Mouse (Mus musculus) heart, postnatal 36 days (tissue): ENCODE measurements at regions not wholly inside any gene's neighbourhood (a gene's known extent, or its start where the extent isn't known, plus 50 kb on each side); places are given as distances from the start of the nearest gene placed in this dataset.

ENCODE experiments used
- DNase-seq, 2 experiments: peaks; one replicate each; pipeline ENCODE4 v3.0.0; 2021 to 2022
- intact Hi-C: fragments of 180-260 bp; cut with DNase I; formaldehyde crosslinking; loops from one replicate; pipeline ENCODE4 v1.15.1; 2025

- intact Hi-C loops: no loop called here
These were observed 65.7 kb downstream of the Polr2m start for GRCm38 (mm10) chr9:71420064-71420463.

DNA sequence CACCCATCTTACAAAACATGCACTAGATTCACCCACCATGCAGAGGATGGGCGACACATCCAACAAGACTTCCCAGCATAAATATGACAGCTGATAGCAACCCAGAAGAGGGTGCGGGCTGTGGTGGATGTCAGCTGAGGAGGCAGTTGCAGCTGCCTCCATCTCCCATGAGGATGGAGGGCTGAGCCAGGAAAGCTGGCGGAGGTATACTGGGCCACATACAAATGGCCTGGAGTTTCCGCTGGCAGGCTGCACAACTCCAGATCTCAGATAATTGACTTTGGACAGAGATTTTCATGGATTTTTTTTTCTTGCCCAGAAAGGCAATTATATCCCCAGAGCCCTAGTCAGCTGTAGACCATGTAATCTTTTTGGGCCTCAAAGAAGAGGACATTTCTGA lies 67.2 kb downstream of the Polr2m start:
- peak; percentile 28 to 37 for DNase-seq
- intact Hi-C loops: no loop called here

More at GRCm38 (mm10) chr9:71420064-71420463, 65.7 kb downstream of the Polr2m start:
- no peak for DNase-seq

GRCm38 (mm10) chr9:71417248-71417647 lies 68.5 kb downstream of the Polr2m start:
- no peak for DNase-seq

GRCm38 (mm10) chr9:71411171-71411570 lies 74.6 kb downstream of the Polr2m start:
- no peak for DNase-seq
- intact Hi-C loops: no loop called here

More at GRCm38 (mm10) chr9:71417248-71417647, 68.5 kb downstream of the Polr2m start:
- intact Hi-C loops: no loop called here

DNA sequence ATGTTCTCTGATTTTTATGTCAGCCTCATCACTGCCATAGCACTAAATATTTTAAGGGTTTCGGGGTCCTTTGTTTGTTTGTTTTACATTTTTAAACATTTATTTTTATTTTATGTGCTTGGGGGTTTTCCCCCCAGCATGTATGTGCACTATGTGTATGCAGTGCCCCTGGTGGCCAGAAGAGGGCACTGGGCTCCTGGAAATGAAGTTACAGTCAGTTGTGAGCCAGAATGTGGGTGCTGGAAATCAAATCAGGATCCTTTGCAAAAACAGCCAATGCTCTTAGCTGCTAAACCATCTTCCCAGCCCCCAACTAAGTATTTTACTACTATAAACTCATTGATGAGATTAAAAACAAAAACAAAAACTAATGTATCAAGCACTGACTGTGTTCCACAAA lies 75.8 kb downstream of the Polr2m start:
- no peak for DNase-seq
- intact Hi-C loops: no loop called here

GRCm38 (mm10) chr9:71408946-71409345 lies 76.8 kb downstream of the Polr2m start:
- DNase-seq: no peak
- intact Hi-C loops: no loop called here

DNA sequence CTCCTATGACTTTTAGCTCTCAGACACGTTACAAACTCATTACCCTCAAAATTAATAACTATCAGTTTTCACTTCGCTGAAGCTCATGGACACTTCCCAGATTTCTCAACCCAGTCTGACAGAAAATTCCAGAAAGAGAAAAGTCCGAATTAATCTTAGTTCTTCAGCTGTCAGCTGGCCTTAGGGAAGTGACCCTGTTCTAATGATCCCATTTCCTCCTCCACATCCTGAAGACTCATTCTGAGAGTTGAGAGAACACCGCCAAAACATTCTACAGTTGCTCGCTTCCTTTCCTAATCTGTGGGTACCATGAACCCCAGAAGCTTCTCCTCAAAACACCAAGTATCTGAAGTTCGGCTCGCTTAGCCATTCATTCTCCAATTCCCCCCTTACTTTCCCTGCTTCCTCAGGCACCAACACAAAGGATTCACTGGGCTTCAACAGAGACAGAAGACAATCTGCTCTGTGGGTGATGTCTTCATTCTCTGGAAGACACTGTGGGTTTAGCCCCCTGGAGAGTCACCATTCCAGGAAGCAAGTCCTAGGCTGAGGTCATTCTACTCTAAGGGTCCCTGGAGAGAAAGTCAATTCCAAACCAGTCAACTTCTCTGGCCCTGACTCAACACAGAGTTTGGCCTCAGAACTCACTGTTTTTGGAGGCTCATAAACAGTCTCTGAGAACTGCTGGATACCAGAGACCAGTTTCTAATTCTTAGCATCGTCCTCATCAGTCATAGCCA lies 81.2 kb downstream of the Polr2m start:
- intact Hi-C loops: no loop called here

GRCm38 (mm10) chr9:71401667-71402066 lies 84.1 kb downstream of the Polr2m start:
- no peak for DNase-seq

More for the DNA sequence above, 81.2 kb downstream of the Polr2m start:
- peak; percentile 40 to 45 for DNase-seq

DNA sequence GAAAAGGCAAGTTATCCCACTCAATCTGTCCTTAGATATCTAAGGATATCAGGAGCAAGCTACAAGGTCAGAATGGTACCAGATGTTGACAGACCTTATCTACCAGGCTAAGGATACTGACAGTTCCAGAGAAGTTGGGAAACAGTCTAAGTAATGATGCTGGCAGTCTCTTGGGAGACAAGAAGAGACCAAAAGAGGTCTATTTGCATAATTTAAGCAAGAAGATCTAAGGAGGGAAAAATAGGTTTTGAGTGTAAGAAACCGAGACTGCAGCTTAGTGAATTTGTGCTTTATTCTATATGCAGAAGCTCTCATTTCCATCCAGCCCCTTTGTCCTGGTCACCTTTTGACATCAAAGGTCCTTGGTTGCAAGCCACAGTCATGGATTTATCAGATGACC lies 86.4 kb downstream of the Polr2m start:
- intact Hi-C loops: no loop called here
- no peak for DNase-seq

More at GRCm38 (mm10) chr9:71401667-71402066, 84.1 kb downstream of the Polr2m start:
- intact Hi-C loops: no loop called here

GRCm38 (mm10) chr9:71396784-71397183 lies 89.0 kb downstream of the Polr2m start:
- intact Hi-C loops: no loop called here
- DNase-seq: no peak

- DNase-seq: no peak
- intact Hi-C loops: no loop called here
These were observed 95.5 kb downstream of the Polr2m start for GRCm38 (mm10) chr9:71390221-71390620.

- DNase-seq: no peak
- intact Hi-C loops: no loop called here
These were observed 98.3 kb downstream of the Polr2m start for GRCm38 (mm10) chr9:71387426-71387825.

- peak in 1 of 2 experiments; percentile 27 for DNase-seq
- intact Hi-C loops: no loop called here
These were observed 101.8 kb downstream of the Polr2m start for GRCm38 (mm10) chr9:71383901-71384300.

DNA sequence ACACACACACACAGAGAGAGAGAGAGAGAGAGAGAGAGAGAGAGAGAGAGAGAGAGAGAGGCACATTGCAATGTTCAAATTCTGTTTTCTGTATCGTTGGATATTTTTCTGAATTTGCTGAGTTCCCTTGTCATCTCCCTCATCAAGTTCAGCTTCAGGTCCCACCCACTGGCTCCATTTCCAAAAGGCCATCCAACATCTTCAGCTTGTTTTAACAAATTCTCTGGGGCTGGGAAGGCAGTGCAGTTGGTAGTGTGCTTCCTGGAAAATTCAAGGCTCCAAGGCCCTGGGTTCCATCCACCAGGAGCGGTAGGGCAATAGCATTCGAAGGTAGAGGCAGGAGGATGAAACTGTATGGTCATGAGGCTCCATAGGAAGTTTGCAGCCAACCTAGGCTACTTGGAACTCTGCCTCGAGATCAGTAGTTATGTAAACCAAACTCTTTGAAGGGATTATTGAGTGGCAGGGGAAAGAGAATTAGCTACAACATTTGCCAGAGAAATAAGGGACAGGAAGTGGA lies 105.9 kb downstream of the Polr2m start:
- DNase-seq: peak in 1 of 2 experiments; percentile 25
- intact Hi-C loops: no loop called here

DNA sequence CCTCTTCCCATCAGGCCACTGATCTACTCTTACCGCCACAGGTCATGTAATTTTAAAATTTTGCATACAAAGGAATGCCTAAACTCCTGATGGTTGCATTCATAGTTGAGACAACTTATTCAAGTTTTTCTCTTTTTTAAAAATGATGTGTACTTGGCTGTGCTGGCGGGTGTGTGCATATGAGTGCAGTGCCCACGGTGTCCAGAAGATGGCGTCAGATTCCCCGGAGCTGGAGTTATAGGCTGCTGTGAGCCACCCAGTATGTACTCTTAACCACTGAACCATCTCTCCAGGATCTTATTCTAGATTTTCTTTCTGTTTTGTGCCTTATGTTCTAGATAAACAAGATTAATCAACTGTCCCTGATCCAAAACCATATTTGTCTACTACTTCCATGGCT lies 116.0 kb downstream of the Polr2m start:
- DNase-seq: no peak
- intact Hi-C loops: loop anchor here (10.0 kb wide), 1 partner anchor 155 kb away; the partner anchor contains the start of gene Aldh1a2

DNA sequence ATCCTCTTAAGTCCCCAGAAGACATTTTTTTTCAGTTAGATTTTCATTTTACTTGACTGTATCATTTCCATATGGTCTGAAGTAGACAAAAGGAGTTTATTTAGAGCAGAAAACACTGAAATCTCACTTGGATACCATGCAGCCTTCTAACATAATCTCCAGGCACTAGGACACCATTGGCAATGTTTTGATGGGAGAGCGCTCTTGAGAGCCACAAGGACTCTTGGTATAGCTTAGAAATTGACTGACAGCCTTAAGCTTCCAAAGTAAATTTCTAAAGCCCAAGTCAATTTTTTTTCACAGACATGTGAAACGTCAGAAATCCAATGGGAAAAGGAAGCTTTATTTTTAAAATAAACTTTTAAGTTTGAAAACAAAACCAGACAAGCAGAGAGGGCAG lies 116.5 kb downstream of the Polr2m start:
- DNase-seq: no peak

GRCm38 (mm10) chr9:71366573-71366972 lies 119.2 kb downstream of the Polr2m start:
- intact Hi-C loops: loop anchor here (10.0 kb wide), 1 partner anchor 152 kb away; the partner anchor contains the start of gene Aldh1a2
- DNase-seq: no peak

More for the DNA sequence above, 116.5 kb downstream of the Polr2m start:
- intact Hi-C loops: loop anchor here (10.0 kb wide), 1 partner anchor 154 kb away; the partner anchor contains the start of gene Aldh1a2

DNA sequence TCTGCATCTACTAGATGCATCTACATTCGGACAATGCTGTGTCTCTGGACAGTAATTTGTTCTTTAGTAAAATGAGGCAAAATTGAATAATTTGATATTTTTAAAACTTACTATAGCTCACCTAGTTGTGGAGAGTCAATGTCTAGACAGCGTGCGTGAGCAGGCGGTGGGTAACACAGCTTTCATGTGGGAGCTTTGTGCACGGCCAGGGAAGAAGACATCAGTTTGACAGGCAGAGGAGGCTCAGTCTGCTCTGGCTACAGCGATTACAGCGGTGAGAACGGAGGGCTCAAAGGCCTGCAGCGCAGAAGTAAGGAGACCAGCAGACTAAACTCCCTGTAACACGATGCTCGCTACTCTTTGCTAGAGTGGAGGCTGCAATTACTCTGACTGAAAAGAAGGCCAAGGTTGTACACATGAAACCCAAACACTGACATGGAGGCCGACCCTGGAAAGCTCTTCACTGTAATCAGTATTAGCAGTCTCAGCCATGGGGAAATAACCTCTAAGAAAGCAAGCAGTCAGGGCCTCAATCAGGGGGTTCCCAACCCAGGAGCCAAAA lies 120.5 kb downstream of the Polr2m start:
- intact Hi-C loops: loop anchor here (10.0 kb wide), 1 partner anchor 150 kb away; the partner anchor contains the start of gene Aldh1a2
- DNase-seq: no peak

DNA sequence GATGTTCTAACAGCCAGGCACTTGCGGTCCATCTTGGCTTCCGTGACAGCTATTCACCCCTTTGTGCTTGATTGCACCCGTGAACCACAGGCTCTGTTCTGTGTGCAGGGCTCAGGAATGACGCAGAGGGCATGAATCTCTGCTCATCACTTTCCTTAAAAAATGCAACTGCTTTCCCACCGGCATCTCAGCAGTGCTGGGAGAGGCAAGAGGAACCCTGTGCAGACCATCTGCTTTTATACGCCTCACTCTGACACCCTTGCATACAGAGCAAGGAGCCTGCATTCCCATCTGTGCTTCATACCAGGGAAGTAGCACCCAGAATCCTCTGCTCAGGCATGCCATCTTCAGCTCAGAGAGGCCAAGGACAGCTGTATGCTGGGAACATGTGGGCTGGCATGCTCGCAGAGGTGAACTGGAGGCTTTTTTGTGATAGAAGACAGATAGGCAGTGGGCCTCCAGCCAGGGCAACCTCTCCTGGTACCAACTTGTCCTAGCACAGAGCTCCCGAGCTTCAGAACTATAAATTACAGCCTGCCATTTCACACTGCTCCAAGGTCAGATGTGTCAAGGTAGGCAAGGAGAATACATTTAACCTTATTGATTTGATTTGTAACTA lies 121.6 kb downstream of the Polr2m start:
- DNase-seq: no peak
- intact Hi-C loops: loop anchor here (10.0 kb wide), 1 partner anchor 149 kb away; the partner anchor contains the start of gene Aldh1a2

DNA sequence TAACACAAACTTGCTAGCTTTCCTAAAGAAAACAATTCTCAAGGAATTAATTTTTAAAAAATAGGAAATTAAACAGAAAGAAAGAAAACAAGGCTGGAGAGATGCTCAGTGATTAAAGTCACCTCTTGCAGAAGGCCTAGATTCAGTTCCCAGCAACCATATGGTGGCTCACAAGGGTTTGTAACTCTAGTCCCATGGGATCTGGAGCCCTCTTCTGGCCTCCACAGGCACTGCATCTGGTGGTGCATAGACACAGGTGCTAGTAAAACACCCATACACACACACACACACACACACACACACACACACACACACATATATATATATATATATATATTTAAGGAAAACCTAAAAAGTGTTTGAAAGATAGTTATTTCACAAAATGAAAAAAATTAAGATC lies 123.3 kb downstream of the Polr2m start:
- intact Hi-C loops: loop anchor here (10.0 kb wide), 1 partner anchor 148 kb away; the partner anchor contains the start of gene Aldh1a2
- DNase-seq: no peak

DNA sequence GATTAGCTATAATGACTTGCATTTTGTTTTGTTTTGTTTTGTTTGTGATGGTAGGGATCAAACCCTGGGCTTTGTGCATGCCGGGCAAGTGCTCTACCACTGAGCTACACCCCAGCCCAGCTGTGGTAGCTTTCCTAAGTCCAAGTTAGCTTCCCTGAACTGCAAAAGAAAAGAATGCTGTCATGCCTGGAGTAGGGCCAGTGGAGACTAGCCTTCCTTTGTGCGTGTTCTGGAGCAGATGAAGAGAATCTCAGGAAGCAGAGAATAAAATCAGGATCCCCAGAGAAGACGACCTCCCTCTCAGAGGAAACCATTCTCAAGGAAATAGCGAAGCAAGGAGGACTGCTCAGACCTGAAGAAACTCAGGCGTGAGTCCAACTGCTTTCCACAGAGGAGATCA lies 123.8 kb downstream of the Polr2m start:
- peak; percentile 18 to 40 for DNase-seq
- intact Hi-C loops: loop anchor here (10.0 kb wide), 1 partner anchor 147 kb away; the partner anchor contains the start of gene Aldh1a2
